Mouse (Mus musculus) c-Kit-positive CD71-negative TER-119-negative erythroid progenitor cells, embryonic 14.5 days (primary cell): ENCODE results near the gene St3gal3.

Source experiments
- DNase-seq: peaks from one replicate; pipeline ENCODE4 v3.0.0-alpha.2; 2013; ENCODE audit warnings: low read depth

Gene St3gal3

GRCm38 (mm10) chr4:117984993-117985587, 149.6 kb downstream of the St3gal3 start:
- no peak for DNase-seq

- no peak for DNase-seq
Measured at GRCm38 (mm10) chr4:117984206-117984605, 150.5 kb downstream of the St3gal3 start.

- DNase-seq, result no peak
Measured at GRCm38 (mm10) chr4:117982706-117983105, 152.0 kb downstream of the St3gal3 start.

- DNase-seq, result no peak
Measured at GRCm38 (mm10) chr4:117981518-117981917, 153.2 kb downstream of the St3gal3 start.

GRCm38 (mm10) chr4:117980161-117980560, 154.6 kb downstream of the St3gal3 start:
- peak; percentile 4 for DNase-seq

- no peak for DNase-seq
Measured at GRCm38 (mm10) chr4:117979181-117979580, 155.5 kb downstream of the St3gal3 start.

GRCm38 (mm10) chr4:117978282-117978681, 156.4 kb downstream of the St3gal3 start:
- no peak for DNase-seq

- DNase-seq, result no peak
Measured at GRCm38 (mm10) chr4:117977841-117978240, 156.9 kb downstream of the St3gal3 start.

GRCm38 (mm10) chr4:117977371-117977770, 157.3 kb downstream of the St3gal3 start:
- no peak for DNase-seq

- DNase-seq, result no peak
Measured at GRCm38 (mm10) chr4:117975820-117976219, 158.9 kb downstream of the St3gal3 start.

GRCm38 (mm10) chr4:117974719-117975118, 160.0 kb downstream of the St3gal3 start:
- no peak for DNase-seq

- no peak for DNase-seq
Measured at GRCm38 (mm10) chr4:117972999-117973398, 161.7 kb downstream of the St3gal3 start.

GRCm38 (mm10) chr4:117964346-117965025, 170.2 kb downstream of the St3gal3 start:
- DNase-seq, result no peak

- no peak for DNase-seq
Measured at GRCm38 (mm10) chr4:117957492-117957891, 177.2 kb downstream of the St3gal3 start.

GRCm38 (mm10) chr4:117947493-117947892, 187.2 kb downstream of the St3gal3 start:
- DNase-seq, result no peak

- DNase-seq, result no peak
Measured at GRCm38 (mm10) chr4:117946639-117947305, 187.9 kb downstream of the St3gal3 start.

GRCm38 (mm10) chr4:117943317-117943716, 191.4 kb downstream of the St3gal3 start:
- DNase-seq, result no peak

GRCm38 (mm10) chr4:117936964-117937363, 197.8 kb downstream of the St3gal3 start:
- no peak for DNase-seq

GRCm38 (mm10) chr4:117934081-117934480, 200.6 kb downstream of the St3gal3 start:
- no peak for DNase-seq

GRCm38 (mm10) chr4:117933248-117933647, 201.5 kb downstream of the St3gal3 start:
- no peak for DNase-seq

- DNase-seq, result no peak
Measured at GRCm38 (mm10) chr4:117929391-117929881, 205.3 kb downstream of the St3gal3 start, which contains the start of gene Artn. Artn (minus strand) TSS chr4:117929763.

- DNase-seq, result no peak
Measured at GRCm38 (mm10) chr4:117928699-117929241, 205.9 kb downstream of the St3gal3 start.

- DNase-seq, result no peak
Measured at GRCm38 (mm10) chr4:117928234-117928633, 206.5 kb downstream of the St3gal3 start.
